Mouse (Mus musculus) bone marrow, adult 2 months (tissue): ENCODE measurements around the gene Larp4.

Experiments
- CTCF ChIP-seq: fragments of 200-500 bp; IDR thresholded peaks from 2 replicates; pipeline ENCODE4 v1.5.1; 2011; ENCODE audit warnings: low read length, control low read depth; ENCODE audit not compliant: control insufficient read depth, insufficient read depth
- POLR2A ChIP-seq: fragments of 200-500 bp; IDR thresholded peaks from 2 replicates; pipeline ENCODE4 v1.6.1; 2011; ENCODE audit warnings: low read depth, mild to moderate bottlenecking, control low read depth, low read length, borderline replicate concordance; ENCODE audit not compliant: control insufficient read depth

DNA sequence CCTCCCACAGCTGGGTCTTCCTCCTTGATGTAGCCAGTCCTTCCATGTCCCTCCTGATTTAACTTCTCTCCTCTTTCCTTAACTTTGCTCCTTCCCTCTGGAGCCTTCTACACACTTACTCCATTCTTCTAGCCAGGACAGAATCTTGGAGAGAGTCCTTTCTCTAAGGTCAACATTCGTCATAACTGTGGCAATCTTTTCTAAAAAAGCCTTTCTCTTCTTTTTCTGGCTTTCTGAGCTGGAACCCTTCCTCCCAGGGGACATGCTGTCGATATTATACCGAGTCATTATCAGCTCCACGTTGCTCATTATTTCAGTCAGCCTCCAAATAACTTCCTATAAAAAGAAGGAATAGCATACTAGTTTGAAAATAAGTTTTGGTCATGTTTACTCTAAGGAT, 14.5 kb upstream of the Larp4 start:
- TF ChIP-seq CTCF (no peak), POLR2A (no peak)
